Mouse (Mus musculus) testis, postnatal 14 days (tissue): ENCODE results near the gene Tlk2.

Experiments used
- DNase-seq: peaks from one replicate; pipeline ENCODE4 v3.0.0; 2021; ENCODE audit warnings: low spot score

The Tlk2 gene

GRCm38 (mm10) chr11:105164516-105165510 lies 13.8 kb upstream of the Tlk2 start:
- DNase-seq, result peak; percentile 60

GRCm38 (mm10) chr11:105166780-105167179 lies 11.8 kb upstream of the Tlk2 start:
- no peak for DNase-seq

GRCm38 (mm10) chr11:105179523-105179922 lies 916 bp downstream of the Tlk2 start:
- no peak for DNase-seq

GRCm38 (mm10) chr11:105180471-105181091 lies 2.0 kb downstream of the Tlk2 start:
- DNase-seq, result peak; percentile 68

- DNase-seq, result peak; percentile 96
Measured at GRCm38 (mm10) chr11:105181126-105181637, 2.6 kb downstream of the Tlk2 start.

GRCm38 (mm10) chr11:105181689-105182460 lies 3.3 kb downstream of the Tlk2 start:
- DNase-seq, result peak; percentile 79

GRCm38 (mm10) chr11:105182461-105182855 lies 3.9 kb downstream of the Tlk2 start:
- no peak for DNase-seq

GRCm38 (mm10) chr11:105184678-105185077 lies 6.1 kb downstream of the Tlk2 start:
- no peak for DNase-seq

GRCm38 (mm10) chr11:105192186-105192585 lies 13.6 kb downstream of the Tlk2 start:
- no peak for DNase-seq

- no peak for DNase-seq
Measured at GRCm38 (mm10) chr11:105196893-105197662, 18.5 kb downstream of the Tlk2 start.

- no peak for DNase-seq
Measured at GRCm38 (mm10) chr11:105202403-105202802, 23.8 kb downstream of the Tlk2 start.

GRCm38 (mm10) chr11:105210007-105210406 lies 31.4 kb downstream of the Tlk2 start:
- no peak for DNase-seq

GRCm38 (mm10) chr11:105214257-105214656 lies 35.6 kb downstream of the Tlk2 start:
- DNase-seq, result no peak

GRCm38 (mm10) chr11:105217771-105218170 lies 39.2 kb downstream of the Tlk2 start:
- DNase-seq, result no peak

GRCm38 (mm10) chr11:105234501-105234900 lies 55.9 kb downstream of the Tlk2 start:
- no peak for DNase-seq

- DNase-seq, result no peak
Measured at GRCm38 (mm10) chr11:105240991-105241390, 62.4 kb downstream of the Tlk2 start.

- no peak for DNase-seq
Measured at GRCm38 (mm10) chr11:105246369-105246768, 67.8 kb downstream of the Tlk2 start.

- DNase-seq, result no peak
Measured at GRCm38 (mm10) chr11:105246785-105247184, 68.2 kb downstream of the Tlk2 start.

- DNase-seq, result no peak
Measured at GRCm38 (mm10) chr11:105247321-105247720, 68.7 kb downstream of the Tlk2 start.

- DNase-seq, result no peak
Measured at GRCm38 (mm10) chr11:105259733-105260132, 81.1 kb downstream of the Tlk2 start.

- no peak for DNase-seq
Measured at GRCm38 (mm10) chr11:105261116-105261515, 82.5 kb downstream of the Tlk2 start.
